Mouse (Mus musculus): ENCODE data around the gene Eqtn.

Gene Eqtn

DNA sequence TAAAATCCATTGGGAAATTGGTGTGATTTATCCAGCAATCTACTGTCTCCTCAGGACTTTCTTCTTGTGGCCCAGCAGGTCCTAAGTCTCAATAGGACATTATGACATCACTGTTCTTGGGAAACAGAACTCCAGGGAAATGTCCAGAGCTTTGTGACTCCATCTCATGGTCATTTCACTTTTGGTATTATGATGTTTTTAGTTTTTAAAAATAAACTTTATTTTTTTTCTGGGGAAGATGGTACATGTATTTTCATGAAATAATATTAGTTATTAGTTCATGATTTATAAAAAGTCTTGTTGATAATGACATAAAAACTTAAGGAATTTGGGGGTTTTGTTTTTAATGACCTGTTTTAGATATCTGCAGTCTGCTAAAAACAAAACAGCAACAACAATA, at the start of gene Eqtn:
Eqtn (minus strand) TSS at position 101 of the 400 bp plus-strand sequence.
- DNase-seq: no peak

DNA sequence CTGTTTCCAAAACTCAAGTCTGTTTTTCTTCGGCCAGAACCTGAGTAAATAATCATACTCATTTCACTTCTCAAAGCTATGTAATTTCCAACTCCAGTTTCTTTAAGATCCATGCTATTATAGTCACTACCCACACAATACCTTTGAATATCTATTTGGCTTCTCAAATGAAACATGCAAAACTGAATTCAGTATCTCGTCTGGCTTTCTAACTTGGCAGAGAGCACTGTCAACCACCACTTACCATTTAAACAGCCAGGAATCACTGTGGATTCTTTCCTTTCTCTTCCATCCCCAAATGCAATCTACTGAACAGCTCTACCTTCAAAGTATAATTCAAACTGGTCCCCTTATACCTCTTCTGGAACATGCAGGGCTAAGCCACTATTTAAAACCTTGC, 44.7 kb upstream of the Eqtn start:
- no peak for DNase-seq

DNA sequence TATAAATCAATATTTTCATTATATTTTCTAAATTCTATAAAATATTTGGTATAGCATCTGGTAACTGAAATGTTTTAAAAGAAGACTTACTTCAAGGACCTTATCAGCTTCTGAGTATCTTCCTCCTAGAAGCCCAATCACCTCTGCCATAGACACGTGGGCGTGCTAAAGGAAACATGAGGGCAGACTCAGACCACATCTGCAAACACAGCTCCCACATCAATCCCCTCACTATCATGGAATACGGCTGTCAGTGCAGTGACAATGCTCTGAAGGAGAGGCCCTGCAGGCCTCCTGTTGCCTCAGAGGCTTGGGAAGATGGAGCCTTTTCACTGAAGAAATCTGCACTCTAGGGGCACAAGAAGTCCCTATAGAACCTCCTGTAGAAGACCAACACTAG, 24.1 kb upstream of the Eqtn start:
- DNase-seq: no peak

DNA sequence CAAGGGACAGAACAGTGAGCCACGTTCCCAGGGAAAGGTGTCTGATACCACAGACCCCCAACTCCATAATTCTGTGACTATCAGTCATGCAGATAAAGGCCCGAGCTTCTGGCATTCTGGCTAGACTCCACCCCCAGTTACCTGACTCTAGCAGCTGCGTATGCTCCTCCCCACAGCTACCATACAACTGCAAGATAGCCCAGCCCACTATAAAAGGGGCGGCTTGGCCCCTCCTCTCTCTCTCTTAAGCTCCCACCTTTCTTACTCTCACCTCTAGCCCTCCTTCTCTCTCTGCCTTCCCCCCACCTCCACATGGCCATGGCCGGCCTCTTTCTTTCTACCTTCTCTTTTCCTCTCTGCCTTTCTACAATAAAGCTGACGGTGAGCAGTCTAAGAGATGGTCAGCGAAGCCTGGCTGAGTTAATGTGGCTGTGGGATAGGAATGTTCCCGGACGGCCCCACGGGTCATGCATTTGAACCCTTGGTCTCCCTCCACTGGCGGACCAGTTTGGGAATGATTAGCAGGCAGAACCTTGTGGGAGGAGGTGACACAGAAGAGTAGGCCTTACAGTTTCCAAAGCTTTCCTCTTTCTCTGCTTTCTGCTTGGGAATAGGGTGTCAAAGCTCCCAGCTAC, 12.7 kb upstream of the Eqtn start:
- DNase-seq: peak; percentile 70 to 78

DNA sequence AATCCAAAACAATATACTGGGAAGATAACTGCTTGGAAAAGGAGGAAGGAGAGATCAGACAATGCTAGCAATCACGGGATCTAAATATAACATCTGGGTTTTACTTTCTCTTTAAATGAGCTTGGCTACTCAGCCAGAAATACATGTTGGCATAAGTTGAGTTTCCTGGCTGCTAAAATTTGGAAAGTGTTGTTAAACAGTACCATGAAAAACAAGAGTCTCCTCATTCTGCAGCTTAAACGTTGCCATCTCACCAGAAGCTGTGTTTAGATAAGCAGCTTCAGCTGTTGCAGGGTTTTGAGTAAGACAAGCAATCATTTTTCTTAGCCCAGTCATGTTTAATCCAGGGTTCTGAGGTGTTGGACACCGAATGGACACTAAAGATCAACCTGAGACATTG, 26.9 kb downstream of the Eqtn start:
- DNase-seq: no peak

DNA sequence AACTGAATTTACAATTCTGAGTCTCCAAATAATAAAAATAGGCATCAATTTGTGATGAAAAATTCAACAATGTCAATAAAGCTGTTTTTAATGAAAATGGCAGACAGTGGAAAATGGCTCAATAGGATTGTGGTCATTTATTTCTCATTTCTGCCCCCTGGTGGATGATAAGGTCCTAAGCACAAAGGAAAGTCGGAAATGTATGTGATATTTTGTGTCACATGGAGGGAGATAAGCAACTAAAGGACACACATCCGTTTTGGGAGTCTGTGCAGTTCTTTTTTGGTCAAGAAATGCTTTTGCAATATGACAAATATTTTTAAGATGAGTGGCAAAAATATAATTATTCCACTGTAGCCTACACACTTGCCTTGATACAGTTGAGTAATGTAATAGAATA, 27.9 kb downstream of the Eqtn start:
- peak; percentile 6 to 7 for DNase-seq
